Mouse (Mus musculus) small intestine, adult 2 months (tissue): ENCODE data around the gene Cox11. TPM values are rescaled to one million over a fixed set of nuclear protein-coding genes. Genes with fewer than 3 reads are reported as not detected.

Experiments used
- H3K27ac ChIP-seq: fragments of 200-500 bp; 2 replicates; pipeline ENCODE4 v1.5.1; 2012; ENCODE audit warnings: low read depth, low read length, control low read depth, inconsistent platforms; ENCODE audit not compliant: insufficient read depth
- H3K27me3 ChIP-seq: fragments of 200-500 bp; 2 replicates; pipeline ENCODE4 v1.6.1; 2012; ENCODE audit warnings: mild to moderate bottlenecking, moderate library complexity, low read length, inconsistent platforms; ENCODE audit not compliant: control insufficient read depth, insufficient read depth
- H3K36me3 ChIP-seq: fragments of 200-500 bp; 2 replicates; pipeline ENCODE4 v1.6.1; 2012; ENCODE audit warnings: mild to moderate bottlenecking, low read length, control low read depth, inconsistent platforms; ENCODE audit not compliant: control insufficient read depth, insufficient read depth
- H3K4me1 ChIP-seq: fragments of 200-500 bp; 2 replicates; pipeline ENCODE4 v1.6.1; 2012; ENCODE audit warnings: low read length, inconsistent platforms, mixed read lengths; ENCODE audit not compliant: control insufficient read depth, insufficient read depth, insufficient read length
- H3K4me3 ChIP-seq: fragments of 200-500 bp; 2 replicates; pipeline ENCODE4 v1.5.1; 2012; ENCODE audit warnings: low read depth, mild to moderate bottlenecking, control low read depth, inconsistent platforms, low read length, moderate library complexity
- CTCF ChIP-seq: fragments of 200-500 bp; IDR thresholded peaks from 2 replicates; pipeline ENCODE4 v1.5.1; 2012; ENCODE audit warnings: low read depth, mild to moderate bottlenecking, control low read depth, inconsistent platforms, low read length, moderate library complexity, mixed read lengths; ENCODE audit not compliant: insufficient replicate concordance, insufficient read length; ENCODE audit errors: extremely low read depth
- POLR2A ChIP-seq: fragments of 200-500 bp; IDR thresholded peaks from 2 replicates; pipeline ENCODE4 v1.6.1; 2012; ENCODE audit warnings: low read depth, mild to moderate bottlenecking, control low read depth, inconsistent platforms, low read length, moderate library complexity
- WGBS: fragments of 180-500 bp; shearing (Covaris S2); methylation state at CpG from one replicate; pipeline ENCODE4 v1.1.7; 2018; 5-methylcytosine and 5-hydroxymethylcytosine counted together
- polyA plus RNA-seq: library from polyadenylated mRNA; depleted of rRNA; stranded (reverse); fragments of >200 nt; gene quantifications from 2 replicates; pipeline ENCODE4 v1.2.3, GENCODE M21; 2012; rRNA removed

The Cox11 gene
- polyA plus RNA-seq, 1 experiment, result 30.2 TPM

- 7% methylated on average over 47 of the region's 47 CpGs for WGBS
- TF ChIP-seq POLR2A, result no peak
- TF ChIP-seq CTCF, result no peak
Observed at GRCm38 (mm10) chr11:90687460-90688416, 49.8 kb downstream of the Cox11 start, which contains the start of gene Tom1l1. Gene Tom1l1 (minus strand): TSS chr11:90688366.

DNA sequence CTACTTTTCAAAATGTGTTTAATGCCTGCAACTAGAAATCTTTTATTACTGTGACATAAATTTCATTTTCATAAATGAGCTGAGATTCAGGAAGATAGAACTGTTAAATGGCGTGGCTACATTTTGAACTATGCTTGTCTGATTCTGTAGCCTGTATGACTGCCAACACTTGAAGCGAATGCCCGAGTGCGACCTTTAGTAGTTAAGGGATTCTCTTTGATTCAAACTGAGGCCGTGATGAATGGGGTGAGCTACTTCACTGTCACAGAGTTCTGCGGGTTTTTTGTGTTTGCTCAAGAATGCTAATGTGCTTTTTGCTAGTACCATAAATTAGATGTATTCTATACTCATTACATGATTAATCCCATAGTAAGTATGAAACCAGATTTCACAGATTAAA lies 52.4 kb downstream of the Cox11 start:
- H3K4me3 ChIP-seq, result no peak overlapping the region
- WGBS, result 63% methylated on average over 6 of the region's 6 CpGs
- H3K36me3 ChIP-seq, result no peaks in the 10 kb centered on the region
- no peak overlapping the region for H3K27ac ChIP-seq
- peaks cover 5% of the 10 kb centered on the region; the same call in 1 of the 2 replicates for H3K4me1 ChIP-seq
- TF ChIP-seq CTCF (no peak), POLR2A (no peak)
- H3K27me3 ChIP-seq, result no peaks in the 10 kb centered on the region

More at GRCm38 (mm10) chr11:90687460-90688416, 49.8 kb downstream of the Cox11 start, which contains the start of gene Tom1l1:
- no peaks in the 10 kb centered on the region for H3K27me3 ChIP-seq
- H3K36me3 ChIP-seq, result peaks cover 9% of the 10 kb centered on the region
- peak within 1 kb of the TSS; percentile 85 for H3K4me3 ChIP-seq
- peak within 1 kb of the TSS; percentile 26; the same call in 1 of the 2 replicates for H3K27ac ChIP-seq
- H3K4me1 ChIP-seq, result peaks cover 5% of the 10 kb centered on the region; the same call in 1 of the 2 replicates

GRCm38 (mm10) chr11:90694206-90694605 lies 56.2 kb downstream of the Cox11 start:
- no peak for TF ChIP-seq CTCF
- no peak for TF ChIP-seq POLR2A
- 52% methylated on average over 4 of the region's 4 CpGs for WGBS
- Histone ChIP-seq H3K27ac (no peak overlapping the region), H3K27me3 (no peaks in the 10 kb centered on the region), H3K4me3 (no peak overlapping the region), H3K4me1 (peaks cover 2% of the 10 kb centered on the region), H3K36me3 (no peaks in the 10 kb centered on the region)

Other genes with a start within 250 kb of the Cox11 start
- 0.41 and 1.8 TPM in 2 replicates for gene Hlf, start 247.3 kb upstream of the Cox11 start, polyA plus RNA-seq
- 0.27 and 0.44 TPM in 2 replicates for gene Stxbp4, start 89 bp upstream of the Cox11 start, polyA plus RNA-seq
- 5.4 and 9.7 TPM in 2 replicates for gene Tom1l1, start 50.2 kb downstream of the Cox11 start, polyA plus RNA-seq